Mouse (Mus musculus): Measurements from ENCODE around the gene Zbtb16.
A peak's percentile ranks its signal among the peaks of the same experiment; 100 is the strongest.

Zbtb16 gene

GRCm38 (mm10) chr9:48801322-48801721, 34.7 kb downstream of the Zbtb16 start:
- DNase-seq, result no peak

DNA sequence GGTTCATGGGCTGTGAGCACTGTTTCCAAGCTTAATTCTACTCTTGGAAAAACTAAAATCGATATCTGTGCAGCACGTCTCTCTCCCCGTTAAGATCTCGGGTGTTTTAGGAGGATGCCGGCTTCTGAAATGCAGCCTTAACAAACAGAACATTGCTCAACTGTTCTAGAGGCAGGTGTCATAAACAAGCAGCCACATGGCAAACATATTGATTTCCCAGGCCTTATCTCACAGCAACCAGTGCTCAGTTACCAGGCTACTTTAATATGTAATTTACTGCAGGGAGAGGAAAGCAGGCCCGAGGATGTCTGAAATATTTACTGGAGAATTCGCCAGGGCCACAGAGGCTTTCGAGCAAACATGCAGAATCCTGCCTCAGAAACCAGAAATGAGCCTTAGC, 35.4 kb downstream of the Zbtb16 start:
- no peak for DNase-seq

DNA sequence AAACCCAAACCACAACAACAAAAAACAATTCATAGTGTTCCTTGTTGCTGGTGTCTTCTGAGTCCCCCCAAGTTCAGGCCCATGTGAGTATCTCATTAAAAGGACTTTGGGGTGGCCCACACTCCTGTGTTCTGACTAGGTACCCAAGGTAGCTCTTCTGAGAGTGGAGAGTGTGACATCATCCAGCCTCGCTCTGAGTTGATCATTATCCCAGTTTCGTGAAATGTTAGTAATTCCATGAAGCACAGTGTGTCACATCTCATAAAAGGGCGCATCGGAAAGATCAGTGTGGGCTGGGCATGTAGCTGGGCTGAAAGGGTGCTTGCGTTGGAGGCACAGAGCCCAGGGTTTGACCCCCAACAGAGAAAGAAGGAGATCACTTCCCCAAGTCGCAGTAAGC, 38.0 kb downstream of the Zbtb16 start:
- no peak for DNase-seq

DNA sequence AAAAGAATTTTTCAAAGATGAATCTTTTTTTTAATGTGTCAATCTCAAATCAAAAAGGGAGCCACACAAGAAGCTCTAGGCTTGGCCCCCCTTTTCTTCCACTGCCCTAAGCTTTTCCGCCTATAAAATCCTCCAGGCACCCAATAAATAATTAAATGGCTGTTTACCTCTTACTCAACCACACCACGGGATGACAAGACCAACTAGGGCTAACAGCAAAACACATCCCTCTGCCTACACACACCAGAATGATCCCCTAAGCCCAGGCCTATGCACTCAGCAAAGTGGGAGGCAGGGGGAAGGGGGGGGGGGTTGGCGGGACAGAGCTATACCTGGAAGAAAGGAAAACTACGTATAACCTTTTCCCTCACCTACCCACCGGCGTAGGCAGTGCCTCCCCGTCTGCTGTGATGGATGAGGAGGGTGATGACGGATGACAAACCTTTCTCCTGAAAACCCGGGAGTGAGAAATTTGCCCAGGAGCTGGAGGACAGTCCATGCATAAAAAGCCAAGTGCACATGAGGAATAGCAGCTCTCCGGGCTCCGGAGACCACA, 39.7 kb downstream of the Zbtb16 start:
- DNase-seq, result no peak

DNA sequence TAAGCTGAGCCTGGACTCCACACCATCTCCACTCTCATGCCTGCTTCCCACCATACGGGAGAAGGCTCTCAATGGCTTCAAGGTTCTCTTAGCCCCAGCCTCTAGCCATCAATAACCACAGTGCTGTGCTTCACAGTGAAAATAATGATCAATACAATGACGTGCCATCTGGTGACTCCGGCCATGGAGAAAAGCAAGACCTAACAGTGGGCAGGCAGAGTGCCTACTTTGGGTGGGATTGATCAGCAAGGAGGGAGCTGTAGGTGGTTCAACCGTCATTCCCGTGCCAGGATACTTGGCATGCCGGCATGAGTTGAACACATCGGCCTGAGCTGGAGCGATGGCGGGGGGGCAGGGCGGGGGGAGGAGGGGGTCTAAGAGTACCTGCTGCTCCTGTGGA, 40.3 kb downstream of the Zbtb16 start:
- no peak for DNase-seq

DNA sequence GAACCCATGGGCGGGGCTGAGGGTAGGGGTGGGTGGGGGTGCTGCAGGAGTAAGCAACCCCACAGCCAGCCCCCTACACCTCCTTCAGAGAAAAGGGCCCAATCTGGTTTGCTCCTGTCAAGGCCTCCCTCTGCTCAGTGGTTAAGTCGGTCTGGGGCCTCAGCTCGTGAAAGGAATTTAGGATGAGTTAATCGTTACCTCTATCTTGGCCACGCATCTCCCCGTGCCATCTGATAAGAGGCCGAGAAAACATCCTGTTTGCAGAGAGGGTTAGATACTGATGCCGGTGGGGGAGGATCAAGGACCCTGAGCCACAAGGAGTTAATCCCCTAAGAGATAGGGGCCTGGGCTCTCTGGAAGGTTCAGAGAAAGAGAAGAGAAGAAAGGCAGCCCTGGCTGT, 40.9 kb downstream of the Zbtb16 start:
- DNase-seq, result no peak

GRCm38 (mm10) chr9:48794463-48794862, 41.6 kb downstream of the Zbtb16 start:
- no peak for DNase-seq

- no peak for DNase-seq
Observed at GRCm38 (mm10) chr9:48793638-48794188, 42.3 kb downstream of the Zbtb16 start.

DNA sequence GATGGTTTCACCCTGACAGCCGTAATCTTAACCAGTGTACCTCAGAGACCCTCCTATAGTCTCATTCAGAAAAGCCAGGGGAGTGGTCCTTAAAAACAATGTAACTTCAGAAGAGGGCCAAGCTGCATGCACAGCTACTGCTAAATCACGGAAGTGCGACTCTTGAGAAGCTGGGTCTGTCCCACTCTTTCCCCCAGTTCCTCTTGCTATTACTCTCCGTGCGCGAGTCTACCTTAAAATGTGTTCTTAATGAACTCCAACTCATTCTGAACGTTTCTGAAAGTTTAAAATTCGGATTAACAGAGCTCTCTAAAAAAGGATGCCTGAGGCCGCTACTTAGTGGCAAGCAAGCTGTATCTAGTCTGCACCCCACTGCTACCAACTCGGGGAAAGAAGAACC, 45.4 kb downstream of the Zbtb16 start:
- DNase-seq, result no peak

DNA sequence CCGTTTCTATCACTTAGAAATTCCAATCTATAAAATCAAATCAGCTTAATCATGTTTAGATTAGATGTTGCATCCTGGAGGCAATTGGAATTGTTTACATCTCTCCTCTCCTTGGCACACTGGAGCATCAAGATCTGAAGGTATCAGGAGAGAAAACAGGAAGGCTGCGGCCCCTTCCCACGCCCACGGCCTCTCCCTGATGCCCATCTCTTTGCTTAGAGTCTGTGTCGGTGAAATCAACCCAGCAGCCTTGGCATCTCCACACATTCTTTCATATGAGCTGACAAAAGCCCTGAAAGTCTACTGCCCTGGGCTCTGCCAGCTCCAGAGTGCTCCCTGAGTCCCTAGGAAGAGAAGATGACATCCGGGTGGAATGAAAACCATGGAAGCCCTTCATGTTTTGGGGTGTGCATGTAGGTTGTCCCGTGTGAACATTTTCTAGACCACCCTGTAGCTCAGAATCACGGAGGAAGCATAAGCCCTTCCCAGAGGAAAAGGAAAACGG, 48.1 kb downstream of the Zbtb16 start:
- DNase-seq, result no peak

DNA sequence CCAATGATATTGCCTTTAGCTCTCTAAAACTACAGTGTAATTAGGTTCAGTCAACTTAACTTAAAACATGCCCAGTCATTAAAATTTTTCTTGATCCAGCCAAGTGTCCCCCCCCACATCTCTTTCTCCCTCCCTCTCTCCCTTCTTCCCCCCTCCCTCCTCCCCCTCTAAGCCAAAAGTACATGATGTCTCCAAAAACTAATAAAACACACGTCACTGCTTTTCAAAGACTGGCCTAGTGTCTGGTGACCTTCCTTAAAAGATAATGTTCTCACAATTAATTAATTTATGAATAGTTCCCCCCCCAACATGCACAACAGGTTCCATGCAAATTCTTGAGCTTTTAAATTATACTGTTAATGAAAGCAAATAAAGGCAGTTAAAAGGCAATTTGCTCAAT, 48.7 kb downstream of the Zbtb16 start:
- no peak for DNase-seq

DNA sequence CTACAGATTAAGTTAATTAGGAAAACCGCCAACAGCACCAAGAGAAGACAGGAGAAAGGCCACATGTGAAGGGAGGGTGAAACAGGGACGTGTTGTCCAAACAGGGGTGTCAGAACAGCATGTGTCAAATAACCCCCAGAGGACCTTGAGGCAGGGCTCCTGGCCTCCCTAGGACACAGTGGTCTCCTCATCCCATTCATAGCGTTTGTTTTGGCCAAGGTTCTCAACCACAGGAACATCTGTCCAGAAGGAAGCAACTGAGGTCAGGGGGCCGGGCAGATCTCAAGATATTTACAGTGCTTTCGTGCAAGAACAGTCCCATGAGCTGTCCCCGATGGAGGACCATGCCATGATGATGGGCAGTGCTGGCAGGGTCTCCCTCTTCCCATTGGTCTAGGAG, 49.2 kb downstream of the Zbtb16 start:
- peak; percentile 11 to 12 for DNase-seq

- no peak for DNase-seq
Observed at GRCm38 (mm10) chr9:48784937-48785336, 51.1 kb downstream of the Zbtb16 start.

DNA sequence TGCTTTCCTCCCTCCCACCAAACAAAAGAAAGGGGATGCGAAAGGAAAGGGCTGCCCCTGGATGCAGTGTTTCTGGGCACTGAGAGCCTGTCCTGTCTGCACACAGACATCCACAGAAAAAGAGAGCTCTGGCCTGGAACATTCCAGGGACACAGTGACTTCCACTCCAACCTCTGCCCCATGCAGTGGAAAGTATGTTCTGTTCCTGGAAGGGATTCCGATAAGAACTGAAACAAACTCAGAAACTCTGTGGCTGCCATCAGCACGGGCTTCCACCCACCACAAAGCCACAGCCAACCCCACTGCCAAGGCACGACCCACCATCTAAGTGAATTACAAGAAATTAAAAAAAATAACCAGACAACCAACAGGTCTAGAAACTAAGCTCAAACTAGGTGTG, 52.7 kb downstream of the Zbtb16 start:
- no peak for DNase-seq

DNA sequence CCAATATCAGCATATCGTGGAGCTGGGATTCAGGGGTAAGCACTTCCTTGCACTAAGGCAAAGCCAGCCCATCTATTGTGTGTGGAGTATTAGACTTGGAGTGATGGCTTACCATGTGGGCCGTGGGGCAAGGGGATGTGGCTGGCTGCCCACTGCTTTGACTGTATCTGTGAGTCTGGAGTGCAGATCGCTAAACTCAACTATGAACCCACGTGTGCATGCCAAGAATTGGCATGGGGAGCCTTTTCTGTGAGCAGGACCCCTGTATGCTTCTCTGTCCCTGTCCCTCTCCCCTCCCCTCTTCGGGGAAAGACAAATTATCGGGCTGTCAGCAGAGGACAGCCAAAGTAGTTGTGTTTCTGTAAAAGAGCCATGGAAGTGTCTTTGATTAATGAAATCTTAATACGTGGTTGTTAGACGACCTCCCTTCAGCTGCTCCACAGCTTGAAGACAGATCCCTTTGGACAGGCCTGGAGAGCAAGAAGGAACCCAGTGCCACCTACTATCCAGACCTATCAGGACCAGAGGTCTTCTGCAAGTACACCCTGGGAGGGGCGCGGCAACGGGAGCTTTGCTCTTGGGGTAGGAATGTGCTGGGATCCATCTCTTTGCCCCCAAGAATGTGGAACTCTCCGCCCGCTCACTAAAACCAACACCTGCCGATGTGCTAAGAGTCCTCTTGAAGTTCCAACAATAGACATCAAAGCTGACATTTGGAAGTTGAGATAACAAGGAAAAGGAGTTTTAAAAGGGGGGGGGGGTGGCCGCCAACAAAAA, 53.5 kb downstream of the Zbtb16 start:
- no peak for DNase-seq

GRCm38 (mm10) chr9:48776268-48776667, 59.8 kb downstream of the Zbtb16 start:
- DNase-seq, result no peak

DNA sequence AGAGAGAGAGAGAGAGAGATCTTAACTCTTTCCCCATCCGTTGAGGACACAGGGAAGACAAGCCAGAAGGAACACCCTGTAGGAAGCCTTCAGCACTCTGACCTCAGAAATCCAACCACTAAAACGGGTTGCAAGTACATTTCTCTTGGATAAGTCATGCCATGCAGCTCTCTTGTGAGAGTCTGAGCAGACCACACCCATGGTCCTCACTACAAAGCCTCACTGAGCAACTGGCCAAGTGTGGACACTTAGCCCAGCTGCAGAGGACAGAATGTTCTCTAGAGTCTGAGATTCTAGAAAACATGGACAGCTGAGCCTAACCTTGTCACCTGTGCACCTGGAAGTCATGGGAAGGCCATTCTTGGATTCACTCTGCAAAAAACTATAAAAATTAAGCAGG, 60.5 kb downstream of the Zbtb16 start:
- no peak for DNase-seq

DNA sequence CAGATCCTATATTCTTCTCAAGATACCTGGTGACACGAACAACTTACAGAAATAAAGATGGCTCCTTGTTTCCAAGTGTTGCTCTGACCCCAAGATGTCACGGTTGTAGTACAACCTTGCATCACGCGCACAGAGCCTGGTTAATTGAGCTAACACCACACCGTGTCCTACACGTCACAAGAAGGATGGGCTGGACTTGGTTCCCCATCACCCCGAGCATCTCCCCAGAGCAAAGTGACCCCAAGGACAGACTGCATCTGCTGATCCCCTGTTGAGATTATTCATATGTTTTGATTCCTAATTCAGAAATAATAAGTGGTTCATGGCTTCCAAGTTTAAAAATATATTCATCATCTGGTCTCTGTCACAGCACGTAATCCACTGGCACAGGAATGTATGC, 62.3 kb downstream of the Zbtb16 start:
- DNase-seq, result no peak

- no peak for DNase-seq
Observed at GRCm38 (mm10) chr9:48773130-48773529, 62.9 kb downstream of the Zbtb16 start.

- no peak for DNase-seq
Observed at GRCm38 (mm10) chr9:48771504-48771903, 64.5 kb downstream of the Zbtb16 start.

- no peak for DNase-seq
Observed at GRCm38 (mm10) chr9:48768965-48769364, 67.1 kb downstream of the Zbtb16 start.

DNA sequence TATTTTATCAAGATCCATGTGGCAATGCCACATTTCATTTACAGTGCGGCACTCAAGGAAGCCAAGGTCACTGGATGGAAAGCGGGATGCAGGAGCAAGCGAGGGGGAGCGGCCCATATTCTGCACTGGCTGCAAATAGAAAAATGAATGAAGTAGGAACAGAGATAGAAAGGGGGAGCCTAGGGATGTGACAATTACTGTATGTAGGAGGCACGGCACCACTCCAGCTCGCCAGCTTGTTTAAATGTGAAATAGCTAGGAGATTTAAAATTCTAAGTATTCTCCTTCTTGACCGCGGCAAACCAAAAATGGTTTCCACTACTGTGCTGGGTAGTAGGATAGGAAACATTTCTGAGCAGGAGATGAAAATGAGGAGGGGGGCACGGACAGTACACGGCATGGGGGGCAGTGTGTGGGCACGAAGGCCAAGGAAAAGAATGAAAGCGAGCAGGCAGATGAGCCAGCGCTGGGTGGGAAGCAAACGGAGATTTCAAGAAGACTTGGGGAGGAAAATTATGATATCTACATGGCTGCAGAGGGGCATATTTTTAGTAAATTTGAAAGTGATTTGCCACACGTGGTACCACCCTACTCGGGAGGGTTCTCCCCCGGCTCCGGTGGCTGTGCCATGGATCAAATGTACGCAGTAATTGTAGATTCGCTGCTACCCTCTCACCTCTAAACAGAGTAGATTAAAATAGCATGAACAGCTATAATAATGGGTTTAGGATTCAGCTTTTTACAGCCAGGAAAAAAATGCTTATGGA, 68.2 kb downstream of the Zbtb16 start:
- no peak for DNase-seq

DNA sequence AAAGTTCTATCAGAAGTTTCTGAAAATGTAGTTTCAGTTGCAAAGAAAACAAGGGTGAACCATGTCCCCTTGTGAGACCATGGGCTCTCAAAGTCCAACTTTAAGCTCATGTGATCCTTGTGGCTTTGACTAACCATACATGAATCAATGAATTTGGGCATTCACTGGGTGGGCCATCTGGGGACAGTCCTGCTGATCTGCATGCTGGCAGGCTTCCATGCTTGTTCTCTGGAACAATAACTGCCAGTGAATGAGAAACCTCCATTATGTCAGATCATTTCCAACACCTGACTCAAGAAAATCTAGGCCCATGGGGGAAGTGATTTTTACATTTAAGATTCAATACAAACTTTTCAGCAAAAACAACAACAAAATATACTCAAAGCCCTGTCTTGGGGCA, 70.1 kb downstream of the Zbtb16 start:
- DNase-seq, result no peak

GRCm38 (mm10) chr9:48764311-48764710, 71.7 kb downstream of the Zbtb16 start:
- no peak for DNase-seq

Data from kidney, postnatal 4 days (tissue).